Mouse (Mus musculus) MEL (cell line): ENCODE measurements around the gene Atrip. TPM values are rescaled to one million over a fixed set of nuclear protein-coding genes. Genes with fewer than 3 reads are reported as not detected.

Experiments
- DNase-seq: peaks from one replicate; pipeline ENCODE4 v3.0.0; 2011; ENCODE audit warnings: low read depth, low spot score
- H3K27ac ChIP-seq: 2 replicates; pipeline ENCODE4 v1.5.1; 2012; ENCODE audit warnings: low read depth, mild to moderate bottlenecking, control low read depth, low read length, moderate library complexity; ENCODE audit not compliant: control insufficient read depth
- H3K27me3 ChIP-seq, 2 experiments: fragments of 150-350 bp in 1 of 2; sonication (generic) in 1 of 2; 2 replicates each; pipeline ENCODE4 v1.6.1; 2012; ENCODE audit warnings: low read length in 2 of 2, mild to moderate bottlenecking in 2 of 2, improper control_type of control experiment in 1 of 2, moderate library complexity in 1 of 2; ENCODE audit not compliant: insufficient read depth in 2 of 2, control insufficient read depth in 1 of 2
- H3K36me3 ChIP-seq, 2 experiments: 2 replicates each; pipeline ENCODE4 v1.6.1; 2012 to 2014; ENCODE audit warnings: low read length in 2 of 2, improper control_type of control experiment in 1 of 2, inconsistent platforms in 1 of 2, mild to moderate bottlenecking in 1 of 2; ENCODE audit not compliant: insufficient read depth in 2 of 2, control insufficient read depth in 1 of 2
- H3K4me1 ChIP-seq, 2 experiments: fragments of 150-350 bp in 1 of 2; sonication (generic) in 1 of 2; 2 replicates each; pipeline ENCODE4 v1.6.1; 2012; ENCODE audit warnings: low read length in 2 of 2, improper control_type of control experiment in 1 of 2, mild to moderate bottlenecking in 1 of 2; ENCODE audit not compliant: insufficient read depth in 2 of 2, control insufficient read depth in 1 of 2
- H3K4me3 ChIP-seq, 2 experiments: fragments of 150-350 bp in 1 of 2; sonication (generic) in 1 of 2; 2 replicates each; pipeline ENCODE4 v1.5.1; 2012; ENCODE audit warnings: low read depth in 2 of 2, low read length in 2 of 2, mild to moderate bottlenecking in 2 of 2, moderate library complexity in 2 of 2, control low read depth in 1 of 2, improper control_type of control experiment in 1 of 2; ENCODE audit not compliant: control insufficient read depth in 1 of 2, insufficient read depth in 1 of 2
- H3K79me2 ChIP-seq: 2 replicates; pipeline ENCODE4 v1.6.1; 2012; ENCODE audit warnings: mild to moderate bottlenecking, low read length, moderate library complexity; ENCODE audit not compliant: control insufficient read depth, poor library complexity, insufficient read depth
- H3K9ac ChIP-seq: 2 replicates; pipeline ENCODE4 v1.6.1; 2012; ENCODE audit warnings: low read depth, mild to moderate bottlenecking, control low read depth, low read length, moderate library complexity; ENCODE audit not compliant: control insufficient read depth, poor library complexity, severe bottlenecking
- H3K9me3 ChIP-seq: fragments of 150-350 bp; sonication (generic); replicated peaks from 2 replicates; pipeline ENCODE4 v1.6.1; 2012; ENCODE audit warnings: mild to moderate bottlenecking, low read length, improper control_type of control experiment, moderate library complexity; ENCODE audit not compliant: insufficient read depth
- CHD1 ChIP-seq: IDR thresholded peaks from 2 replicates; pipeline ENCODE4 v1.6.1; 2012; ENCODE audit warnings: low read depth, mild to moderate bottlenecking, inconsistent platforms, low read length, improper control_type of control experiment
- CHD2 ChIP-seq: IDR thresholded peaks from 2 replicates; pipeline ENCODE4 v1.6.1; 2011; ENCODE audit warnings: low read length, improper control_type of control experiment
- E2F4 ChIP-seq: IDR thresholded peaks from 2 replicates; pipeline ENCODE4 v1.6.1; 2011; ENCODE audit warnings: low read depth, low read length, improper control_type of control experiment, borderline replicate concordance
- ELF1 ChIP-seq: IDR thresholded peaks from 2 replicates; pipeline ENCODE4 v1.6.1; 2014; ENCODE audit warnings: low read depth, mild to moderate bottlenecking, inconsistent platforms, low read length, improper control_type of control experiment, moderate library complexity
- EP300 ChIP-seq, 2 experiments: IDR thresholded peaks; 2 replicates each; pipeline ENCODE4 v1.6.1; 2011; ENCODE audit warnings: improper control_type of control experiment in 2 of 2, low read length in 2 of 2, low read depth in 1 of 2, mild to moderate bottlenecking in 1 of 2
- ETS1 ChIP-seq: IDR thresholded peaks from 2 replicates; pipeline ENCODE4 v1.6.1; 2012; ENCODE audit warnings: low read depth, mild to moderate bottlenecking, inconsistent platforms, low read length, improper control_type of control experiment, moderate library complexity
- GABPA ChIP-seq: IDR thresholded peaks from 2 replicates; pipeline ENCODE4 v1.6.1; 2012; ENCODE audit warnings: low read depth, mild to moderate bottlenecking, inconsistent platforms, low read length, improper control_type of control experiment, moderate library complexity
- GATA1 ChIP-seq: IDR thresholded peaks from 2 replicates; pipeline ENCODE4 v1.6.1; 2011; ENCODE audit warnings: low read depth, low read length, improper control_type of control experiment
- KAT2A ChIP-seq: conservative IDR thresholded peaks from 2 replicates; pipeline ENCODE4 v1.6.1; 2012; ENCODE audit warnings: low read depth, low read length, improper control_type of control experiment, inconsistent platforms
- MAFK ChIP-seq: IDR thresholded peaks from 2 replicates; pipeline ENCODE4 v1.6.1; 2011; ENCODE audit warnings: low read depth, mild to moderate bottlenecking, low read length, improper control_type of control experiment, borderline replicate concordance
- MYB ChIP-seq: IDR thresholded peaks from 2 replicates; pipeline ENCODE4 v1.6.1; 2011; ENCODE audit warnings: mild to moderate bottlenecking, low read depth, low read length, improper control_type of control experiment
- MYC ChIP-seq: IDR thresholded peaks from 2 replicates; pipeline ENCODE4 v1.6.1; 2011; ENCODE audit warnings: low read depth, mild to moderate bottlenecking, low read length, improper control_type of control experiment, moderate library complexity
- POLR2A ChIP-seq, 2 experiments: IDR thresholded peaks; 2 replicates each; pipeline ENCODE4 v1.6.1; 2011 to 2012; ENCODE audit warnings: low read length in 2 of 2, mild to moderate bottlenecking in 2 of 2, control low read depth in 1 of 2, improper control_type of control experiment in 1 of 2, low read depth in 1 of 2, moderate library complexity in 1 of 2; ENCODE audit not compliant: control insufficient read depth in 1 of 2, insufficient read depth in 1 of 2, poor library complexity in 1 of 2
- RCOR1 ChIP-seq: IDR thresholded peaks from 2 replicates; pipeline ENCODE4 v1.6.1; 2012; ENCODE audit warnings: low read depth, mild to moderate bottlenecking, inconsistent platforms, low read length, improper control_type of control experiment
- SIN3A ChIP-seq: IDR thresholded peaks from 2 replicates; pipeline ENCODE4 v1.6.1; 2012; ENCODE audit warnings: low read length, improper control_type of control experiment, inconsistent platforms
- SMC3 ChIP-seq: IDR thresholded peaks from 2 replicates; pipeline ENCODE4 v1.6.1; 2011; ENCODE audit warnings: low read depth, low read length, improper control_type of control experiment
- TBP ChIP-seq: IDR thresholded peaks from 2 replicates; pipeline ENCODE4 v1.8.0; 2011; ENCODE audit warnings: low read depth, low read length, improper control_type of control experiment
- TCF12 ChIP-seq: IDR thresholded peaks from 2 replicates; pipeline ENCODE4 v1.6.1; 2014; ENCODE audit warnings: low read depth, mild to moderate bottlenecking, inconsistent platforms, low read length, improper control_type of control experiment, moderate library complexity
- UBTF ChIP-seq: IDR thresholded peaks from 2 replicates; pipeline ENCODE4 v1.6.1; 2012; ENCODE audit warnings: low read depth, mild to moderate bottlenecking, inconsistent platforms, low read length, improper control_type of control experiment, moderate library complexity, borderline replicate concordance; ENCODE audit not compliant: insufficient read depth
- USF1 ChIP-seq: IDR thresholded peaks from 2 replicates; pipeline ENCODE4 v1.6.1; 2014; ENCODE audit warnings: low read depth, mild to moderate bottlenecking, inconsistent platforms, low read length, improper control_type of control experiment, moderate library complexity
- USF2 ChIP-seq, 2 experiments: IDR thresholded peaks; 2 replicates each; pipeline ENCODE4 v1.6.1; 2011 to 2012; ENCODE audit warnings: improper control_type of control experiment in 2 of 2, low read length in 2 of 2, borderline replicate concordance in 1 of 2, inconsistent platforms in 1 of 2, low read depth in 1 of 2, mild to moderate bottlenecking in 1 of 2; ENCODE audit not compliant: insufficient read depth in 1 of 2
- ZC3H11A ChIP-seq: IDR thresholded peaks from 2 replicates; pipeline ENCODE4 v1.6.1; 2012; ENCODE audit warnings: low read depth, mild to moderate bottlenecking, inconsistent platforms, low read length, improper control_type of control experiment
- ZMIZ1 ChIP-seq: IDR thresholded peaks from 2 replicates; pipeline ENCODE4 v1.6.1; 2012; ENCODE audit warnings: low read depth, mild to moderate bottlenecking, inconsistent platforms, low read length, improper control_type of control experiment, moderate library complexity
- polyA plus RNA-seq, 2 experiments: library from polyadenylated mRNA; stranded (reverse) in 1 of 2; unstranded in 1 of 2; fragments of >175 nt in 1 of 2; fragments of >200 nt in 1 of 2; gene quantifications; 2 replicates each; pipeline versions ENCODE4 v1.2.1 to v1.2.4; 2012; ENCODE audit warnings: low replicate concordance in 2 of 2, low read depth in 1 of 2; ENCODE audit not compliant: insufficient read length in 2 of 2, insufficient read depth in 1 of 2, missing spikeins in 1 of 2
- total RNA-seq: library from RNA; depleted of rRNA; stranded (reverse); fragments of 300-350 nt; gene quantifications from 2 replicates; pipeline ENCODE4 v1.2.3, GENCODE M21; 2012

Atrip gene
- total and polyA plus RNA-seq, 3 experiments: 18.4 to 35.3 TPM; not detected in 1

DNA sequence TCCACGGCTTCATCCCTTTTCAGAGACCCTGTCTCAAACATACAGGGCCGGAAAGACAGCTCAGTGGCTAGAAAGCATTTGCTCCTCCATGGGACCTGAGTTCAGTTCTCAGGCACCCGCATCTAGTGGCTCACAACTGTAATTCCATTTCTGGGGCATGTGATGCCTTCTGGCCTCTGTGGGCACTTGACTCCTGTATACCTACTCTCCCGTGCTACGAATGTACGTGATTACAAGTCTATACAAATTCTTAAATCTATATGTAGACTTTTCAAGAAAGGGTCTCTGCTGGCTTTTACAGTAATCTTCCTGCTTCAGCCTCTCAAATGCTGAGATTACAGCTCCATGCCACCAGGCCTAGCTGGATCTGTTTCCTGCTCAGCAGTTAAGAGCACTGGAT, 47.0 kb upstream of the Atrip start:
- Histone ChIP-seq H3K9me3 (no peaks in the 10 kb centered on the region), H3K4me1 (peaks cover 2 to 14% of the 10 kb centered on the region in 2 experiments; a peak in 3 of 4 replicates), H3K27me3 (no peaks in the 10 kb centered on the region; a peak in 1 of 4 replicates), H3K9ac (no peak overlapping the region), H3K36me3 (peaks cover 0 to 4% of the 10 kb centered on the region in 2 experiments; a peak in 2 of 4 replicates), H3K79me2 (no peaks in the 10 kb centered on the region), H3K27ac (no peak overlapping the region), H3K4me3 (no peak overlapping the region)
- TF ChIP-seq POLR2A (IDR thresholded peaks at IDR 0.05; ENCODE audit: control insufficient read depth in 1 of 2, insufficient read depth in 1 of 2, low read depth in 1 of 2, low read length in 2 of 2, poor library complexity in 1 of 2) (no peak), CHD1 (no peak), MYB (no peak), USF2 (IDR thresholded peaks at IDR 0.05; ENCODE audit: borderline replicate concordance in 1 of 2, insufficient read depth in 1 of 2, low read depth in 1 of 2, low read length in 2 of 2) (no peak), MAFK (no peak), MYC (no peak), KAT2A (no peak), ETS1 (no peak), ELF1 (no peak), E2F4 (no peak), EP300 (IDR thresholded peaks at IDR 0.05; ENCODE audit: low read depth in 1 of 2, low read length in 2 of 2) (no peak), GATA1 (no peak), UBTF (no peak), TBP (no peak), SMC3 (no peak), ZMIZ1 (no peak)
- no peak for DNase-seq

DNA sequence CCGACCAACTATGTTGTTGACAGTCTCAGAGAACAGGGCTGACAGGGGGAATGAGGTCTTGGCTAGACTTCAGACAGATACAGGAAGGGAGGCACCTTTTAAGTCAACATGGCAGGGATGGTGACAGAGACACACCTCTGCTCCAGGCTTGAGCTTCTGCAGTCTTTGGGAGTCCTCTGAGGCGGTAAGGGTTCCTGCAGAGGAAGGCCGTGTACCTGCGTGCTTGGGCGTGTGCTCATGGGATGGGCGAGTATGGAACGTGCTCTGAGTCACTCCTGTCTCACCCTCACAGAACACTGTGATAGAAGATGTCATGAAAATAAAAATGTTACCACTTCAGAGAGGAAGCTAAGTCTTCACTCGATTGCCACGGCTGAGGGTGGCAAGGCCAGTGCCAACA, 45.6 kb upstream of the Atrip start:
- Histone ChIP-seq H3K27ac (no peak overlapping the region), H3K9me3 (no peaks in the 10 kb centered on the region), H3K4me1 (peaks cover 2 to 14% of the 10 kb centered on the region in 2 experiments; a peak in 3 of 4 replicates), H3K79me2 (no peaks in the 10 kb centered on the region), H3K36me3 (peaks cover 0 to 4% of the 10 kb centered on the region in 2 experiments; a peak in 2 of 4 replicates), H3K27me3 (no peaks in the 10 kb centered on the region; a peak in 1 of 4 replicates), H3K4me3 (no peak overlapping the region), H3K9ac (no peak overlapping the region)
- DNase-seq: no peak
- TF ChIP-seq ZC3H11A (no peak), GABPA (no peak), MYB (no peak), SIN3A (no peak), E2F4 (no peak), CHD2 (no peak), TCF12 (no peak), EP300 (IDR thresholded peaks at IDR 0.05; ENCODE audit: low read depth in 1 of 2, low read length in 2 of 2) (no peak), RCOR1 (no peak), ETS1 (no peak), USF1 (no peak)
